Mouse (Mus musculus) embryonic facial prominence, embryonic 13.5 days (tissue): ENCODE measurements around the gene Gpr153. TPM values are rescaled to one million over a fixed set of nuclear protein-coding genes. Genes with fewer than 3 reads are reported as not detected.

Experiments used
- ATAC-seq: fragments of 200-750 bp; cut with Nextera tagmentation; 2 replicates; pipeline ENCODE4 v1.8.0; 2017; ENCODE audit warnings: low read depth; ENCODE audit not compliant: insufficient number of reproducible peaks, insufficient read depth, low FRiP score, low TSS enrichment
- H3K27ac ChIP-seq: fragments of 300-500 bp; sonication (generic); 2 replicates; pipeline ENCODE4 v1.5.1; 2015; ENCODE audit warnings: moderate library complexity, mild to moderate bottlenecking, inconsistent platforms
- H3K27me3 ChIP-seq: fragments of 300-500 bp; sonication (generic); 2 replicates; pipeline ENCODE4 v1.6.1; 2015; ENCODE audit warnings: mild to moderate bottlenecking, inconsistent platforms
- H3K36me3 ChIP-seq: fragments of 300-500 bp; sonication (generic); 2 replicates; pipeline ENCODE4 v1.6.1; 2015; ENCODE audit warnings: mild to moderate bottlenecking, inconsistent platforms
- H3K4me1 ChIP-seq: fragments of 300-500 bp; sonication (generic); 2 replicates; pipeline ENCODE4 v1.6.1; 2015; ENCODE audit warnings: inconsistent platforms
- H3K4me2 ChIP-seq: fragments of 300-500 bp; sonication (generic); 2 replicates; pipeline ENCODE4 v1.6.1; 2015; ENCODE audit warnings: moderate library complexity, mild to moderate bottlenecking, inconsistent platforms
- H3K4me3 ChIP-seq: fragments of 300-500 bp; sonication (generic); 2 replicates; pipeline ENCODE4 v1.5.1; 2015; ENCODE audit warnings: mild to moderate bottlenecking, inconsistent platforms
- H3K9ac ChIP-seq: fragments of 300-500 bp; sonication (generic); 2 replicates; pipeline ENCODE4 v1.6.1; 2015; ENCODE audit warnings: mild to moderate bottlenecking, inconsistent platforms
- H3K9me3 ChIP-seq: fragments of 300-500 bp; sonication (generic); 2 replicates; pipeline ENCODE4 v1.6.1; 2016; ENCODE audit warnings: inconsistent platforms
- WGBS: fragments of 180-500 bp; shearing (Covaris S2); methylation state at CpG from one replicate; pipeline ENCODE4 v1.1.7; 2015; ENCODE audit warnings: mixed read lengths; 5-methylcytosine and 5-hydroxymethylcytosine counted together
- polyA plus RNA-seq: library from polyadenylated mRNA; unstranded; fragments of >200 nt; fragmentation: Nextera tagmentation; extraction: Ambion mirVana; gene quantifications from 2 replicates; pipeline ENCODE4 v1.2.1, GENCODE M21; 2015

The Gpr153 gene
- polyA plus RNA-seq, 1 experiment from 2014 or later, result 11.1 TPM

DNA sequence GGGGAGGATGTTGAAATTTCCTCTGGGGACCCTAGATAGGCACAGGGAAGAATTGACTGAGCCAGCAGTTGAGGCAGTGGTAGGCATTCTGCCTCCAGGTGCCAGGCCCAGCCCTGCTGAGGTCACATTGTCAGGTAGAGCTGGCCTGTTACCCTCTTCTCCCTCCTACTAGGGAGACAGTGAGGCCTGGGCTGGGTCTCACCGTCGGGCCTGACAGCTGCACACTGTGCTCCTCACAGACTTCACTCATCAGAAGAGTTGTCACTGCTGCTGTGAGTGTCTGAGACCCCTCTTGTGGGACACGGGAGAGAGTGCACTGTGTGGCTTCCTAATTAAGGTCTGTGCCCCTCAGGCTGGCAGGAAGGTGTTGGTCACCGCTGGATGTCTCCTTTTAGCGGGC lies 8.2 kb upstream of the Gpr153 start:
- H3K9me3 ChIP-seq, result no peaks in the 10 kb centered on the region
- H3K27ac ChIP-seq, result peak overlapping the region; percentile 44; the same call in 1 of the 2 replicates
- H3K4me2 ChIP-seq, result no peak overlapping the region
- no peak overlapping the region for H3K4me3 ChIP-seq
- no peaks in the 10 kb centered on the region for H3K27me3 ChIP-seq
- H3K36me3 ChIP-seq, result no peaks in the 10 kb centered on the region
- peaks cover 47% of the 10 kb centered on the region for H3K4me1 ChIP-seq
- no peak overlapping the region for H3K9ac ChIP-seq
- 62% methylated on average over 5 of the region's 5 CpGs for WGBS
- ATAC-seq, result no peak

DNA sequence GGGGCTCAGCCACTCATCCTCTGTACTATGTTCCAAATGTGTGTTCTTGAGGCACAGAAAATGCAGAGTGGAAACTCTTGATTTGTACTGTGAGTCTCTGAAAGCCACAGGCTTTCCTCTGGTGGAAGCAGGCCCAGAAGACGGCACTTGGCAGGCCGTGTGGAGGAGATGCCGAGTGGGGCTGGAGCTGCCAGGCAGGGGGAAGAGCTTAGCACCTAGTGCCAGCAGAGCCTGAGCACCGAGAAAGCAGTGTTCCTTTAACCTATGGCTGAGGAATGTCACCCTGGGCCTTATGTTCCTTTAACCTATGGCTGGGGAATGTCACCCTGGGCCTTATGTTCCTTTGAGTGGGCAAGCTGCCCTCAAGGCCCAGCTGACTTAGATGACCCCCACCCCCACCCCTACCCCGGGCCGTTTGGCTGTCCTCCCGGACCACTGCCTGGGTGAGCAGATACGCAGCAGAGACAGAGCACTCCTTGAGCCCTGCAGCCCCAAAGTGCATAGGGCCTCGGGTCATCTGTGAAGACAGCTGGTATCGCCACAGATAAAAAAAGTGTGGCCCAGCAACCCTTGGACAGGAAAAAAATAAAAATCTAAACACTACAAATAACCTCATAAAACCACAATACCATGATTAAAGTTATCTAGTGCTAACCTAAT lies 7.7 kb upstream of the Gpr153 start:
- H3K27me3 ChIP-seq, result no peaks in the 10 kb centered on the region
- no peaks in the 10 kb centered on the region for H3K9me3 ChIP-seq
- no peaks in the 10 kb centered on the region for H3K36me3 ChIP-seq
- no peak overlapping the region for H3K4me3 ChIP-seq
- peaks cover 52% of the 10 kb centered on the region for H3K4me1 ChIP-seq
- ATAC-seq, result no peak
- 53% methylated on average over 10 of the region's 10 CpGs for WGBS
- H3K4me2 ChIP-seq, result no peak overlapping the region
- 0 out of 2 replicates have a peak overlapping the region, but pooled peaks have one; percentile 22 for H3K9ac ChIP-seq
- H3K27ac ChIP-seq, result no peak overlapping the region

DNA sequence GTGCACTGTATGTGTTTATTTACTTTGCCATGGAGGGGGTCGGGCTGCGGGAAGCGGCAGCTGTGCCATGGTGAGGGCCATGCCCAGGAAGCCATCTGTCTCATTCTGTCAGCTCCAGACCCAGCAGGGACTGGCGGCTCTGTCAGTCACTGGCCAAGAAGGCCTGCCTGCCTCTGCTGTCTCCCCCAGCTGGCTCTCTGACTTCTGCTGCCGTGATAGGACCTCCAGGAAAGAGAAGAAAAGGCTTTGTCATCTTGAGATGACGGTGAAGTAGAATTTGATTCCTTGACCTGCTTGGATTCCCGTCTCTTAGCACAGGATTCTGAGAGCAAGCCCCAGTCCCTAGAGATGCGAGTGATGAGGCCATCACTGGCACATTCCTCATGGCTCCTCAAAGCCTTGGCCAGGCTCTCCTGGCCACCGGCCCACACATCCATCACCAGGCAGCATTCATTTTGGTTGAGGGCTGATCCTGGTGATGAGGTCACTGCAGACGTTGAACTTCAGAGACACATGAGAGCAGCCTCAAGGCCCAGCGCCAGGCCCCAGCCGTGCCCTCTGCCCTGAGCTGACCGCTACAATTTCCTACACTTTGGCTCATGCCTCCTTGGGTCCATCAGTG lies 6.2 kb upstream of the Gpr153 start:
- no peak overlapping the region for H3K27ac ChIP-seq
- WGBS, result 83% methylated on average over 13 of the region's 13 CpGs
- no peaks in the 10 kb centered on the region for H3K9me3 ChIP-seq
- no peaks in the 10 kb centered on the region for H3K36me3 ChIP-seq
- H3K9ac ChIP-seq, result 0 out of 2 replicates have a peak overlapping the region, but pooled peaks have one; percentile 40
- H3K4me2 ChIP-seq, result no peak overlapping the region
- H3K4me3 ChIP-seq, result no peak overlapping the region
- no peaks in the 10 kb centered on the region for H3K27me3 ChIP-seq
- no peak for ATAC-seq
- H3K4me1 ChIP-seq, result peaks cover 52% of the 10 kb centered on the region

DNA sequence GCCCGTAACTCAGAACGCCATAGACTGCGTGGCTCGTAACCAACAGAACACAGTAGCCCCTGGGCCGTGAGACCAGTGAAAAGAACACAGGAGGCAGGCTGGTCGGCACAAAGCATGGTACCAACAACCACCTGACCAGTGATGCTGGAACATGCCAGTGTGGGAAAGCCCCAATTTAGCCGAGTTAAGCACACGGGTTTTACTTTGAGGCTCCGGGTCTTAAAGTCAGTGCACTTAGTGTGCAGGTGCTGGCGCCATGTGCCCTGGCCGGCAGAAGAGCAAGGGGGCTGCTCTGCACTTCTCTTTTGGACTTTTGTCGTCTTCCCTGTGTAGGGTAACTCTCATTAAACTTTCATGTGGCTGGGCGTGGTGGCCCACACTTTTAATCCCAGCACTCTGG lies 4.1 kb upstream of the Gpr153 start:
- 85% methylated on average over 13 of the region's 13 CpGs for WGBS
- Histone ChIP-seq H3K4me1 (peaks cover 47% of the 10 kb centered on the region), H3K4me3 (no peak overlapping the region)

DNA sequence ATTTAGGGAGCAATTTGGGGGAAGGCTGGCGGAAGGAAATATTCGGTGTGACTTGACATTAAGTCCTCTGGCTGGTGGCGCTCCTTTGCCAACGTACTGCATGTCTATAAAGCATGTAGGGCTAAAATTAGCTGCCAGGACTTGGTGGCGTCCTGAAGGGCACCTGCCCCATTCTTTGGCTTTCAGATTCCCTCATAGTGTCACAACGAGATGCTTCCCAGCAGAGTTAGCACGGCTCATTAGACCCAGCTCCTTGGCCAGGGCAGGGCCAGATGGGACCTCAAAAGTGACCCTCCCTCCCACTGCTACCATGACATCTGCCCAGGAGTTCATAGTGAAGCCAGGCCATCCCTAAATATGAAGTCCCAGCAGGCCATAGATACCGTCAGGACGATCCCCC lies 3.4 kb upstream of the Gpr153 start:
- H3K27ac ChIP-seq, result no peak overlapping the region
- H3K4me1 ChIP-seq, result peaks cover 53% of the 10 kb centered on the region
- H3K27me3 ChIP-seq, result peaks cover 6% of the 10 kb centered on the region
- no peak overlapping the region for H3K4me3 ChIP-seq
- H3K36me3 ChIP-seq, result no peaks in the 10 kb centered on the region
- no peak overlapping the region for H3K9ac ChIP-seq
- no peaks in the 10 kb centered on the region for H3K9me3 ChIP-seq
- ATAC-seq, result no peak
- WGBS, result 77% methylated on average over 9 of the region's 9 CpGs
- H3K4me2 ChIP-seq, result no peak overlapping the region

More for the DNA sequence above, 4.1 kb upstream of the Gpr153 start:
- H3K27me3 ChIP-seq, result peaks cover under 1% of the 10 kb centered on the region; the same call in 1 of the 2 replicates
- no peaks in the 10 kb centered on the region for H3K36me3 ChIP-seq
- no peak overlapping the region for H3K27ac ChIP-seq
- ATAC-seq, result no peak
- H3K4me2 ChIP-seq, result no peak overlapping the region
- no peaks in the 10 kb centered on the region for H3K9me3 ChIP-seq
- H3K9ac ChIP-seq, result no peak overlapping the region

DNA sequence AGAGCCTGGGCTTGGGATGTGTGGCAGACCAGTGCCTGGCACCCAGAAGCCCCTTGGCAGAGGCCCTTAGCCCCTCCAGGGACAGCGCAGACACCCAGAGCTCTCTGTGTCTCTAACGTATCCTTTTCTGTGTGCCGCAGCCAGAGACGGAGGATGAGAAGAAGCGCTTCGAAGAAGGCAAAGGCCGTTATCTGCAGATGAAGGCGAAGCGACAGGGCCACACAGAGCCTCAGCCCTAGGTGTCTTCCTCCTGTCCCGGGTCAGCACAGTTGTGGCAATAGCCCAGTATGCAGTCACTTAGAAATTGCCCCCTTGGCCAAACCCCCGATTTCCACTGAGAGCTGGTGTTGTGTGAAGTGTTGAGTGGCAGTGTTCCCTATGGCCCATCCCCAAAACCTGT lies 2.7 kb upstream of the Gpr153 start:
- no peak for ATAC-seq
- no peaks in the 10 kb centered on the region for H3K9me3 ChIP-seq
- no peak overlapping the region for H3K4me2 ChIP-seq
- peaks cover 58% of the 10 kb centered on the region for H3K4me1 ChIP-seq
- no peak overlapping the region for H3K4me3 ChIP-seq
- peaks cover 14% of the 10 kb centered on the region for H3K27me3 ChIP-seq
- 91% methylated on average over 11 of the region's 11 CpGs for WGBS
- peak overlapping the region; percentile 83 for H3K27ac ChIP-seq
- H3K9ac ChIP-seq, result no peak overlapping the region
- H3K36me3 ChIP-seq, result no peaks in the 10 kb centered on the region

DNA sequence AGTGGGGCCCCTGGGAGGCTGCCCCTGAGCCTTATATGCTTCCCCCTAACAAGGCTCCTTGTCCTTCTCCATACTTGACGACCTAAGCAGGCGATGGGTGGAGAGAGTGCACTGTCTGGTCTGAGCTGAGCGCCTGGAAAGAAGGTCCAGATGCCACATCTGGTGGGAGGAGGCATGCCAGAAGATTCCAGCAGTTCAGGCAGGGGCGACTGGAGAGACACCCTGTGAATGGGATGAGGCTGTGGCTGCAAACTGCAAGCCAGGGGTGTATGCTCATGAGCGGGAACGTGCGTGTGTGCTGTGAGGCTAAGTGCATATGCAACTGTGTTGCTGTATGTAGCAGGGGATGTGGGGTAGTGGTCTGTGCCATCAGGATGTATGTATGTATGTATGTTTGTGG lies 2.0 kb upstream of the Gpr153 start:
- Histone ChIP-seq H3K27ac (peak overlapping the region; percentile 83), H3K27me3 (peaks cover 20% of the 10 kb centered on the region), H3K9me3 (no peaks in the 10 kb centered on the region), H3K36me3 (no peaks in the 10 kb centered on the region), H3K4me3 (no peak overlapping the region), H3K4me1 (peaks cover 56% of the 10 kb centered on the region), H3K9ac (0 out of 2 replicates have a peak overlapping the region, but pooled peaks have one; percentile 37), H3K4me2 (peak overlapping the region; percentile 20; the same call in 1 of the 2 replicates)
- ATAC-seq, result peak; percentile 18; the same call in 1 of the 2 replicates
- 43% methylated on average over 7 of the region's 7 CpGs for WGBS

DNA sequence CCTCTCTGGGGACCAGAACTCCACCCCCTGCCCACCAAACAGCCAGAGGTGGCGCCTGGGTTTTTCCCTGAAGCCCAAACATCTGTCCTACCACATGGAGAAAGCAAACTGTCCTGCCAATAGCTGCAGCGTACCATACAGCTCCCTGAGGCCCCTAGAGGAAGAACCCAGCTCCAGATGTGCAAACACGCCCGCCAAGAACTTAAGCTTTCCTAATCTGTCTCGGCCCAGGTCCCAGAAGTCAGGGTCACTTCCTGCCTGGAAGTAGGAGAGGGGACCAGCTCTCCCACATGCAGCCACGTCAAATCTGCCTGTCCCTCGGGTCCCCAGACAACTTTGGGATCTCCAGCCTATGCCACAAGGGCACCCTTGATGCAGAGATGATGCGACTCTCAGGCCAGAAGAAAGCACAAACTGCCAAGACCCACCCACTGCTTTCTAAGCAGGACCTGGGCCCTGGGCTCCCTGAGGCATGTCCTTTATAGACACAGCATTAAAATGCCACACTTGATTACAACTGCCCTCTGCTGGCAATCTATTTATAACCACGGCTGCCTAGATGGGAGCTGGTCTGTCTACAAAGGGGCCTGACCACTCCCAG lies 1.5 kb upstream of the Gpr153 start:
- Histone ChIP-seq H3K27me3 (peaks cover 23% of the 10 kb centered on the region), H3K4me2 (peak overlapping the region; percentile 20; the same call in 1 of the 2 replicates), H3K27ac (peak overlapping the region; percentile 83), H3K4me3 (no peak overlapping the region), H3K9me3 (no peaks in the 10 kb centered on the region), H3K9ac (0 out of 2 replicates have a peak overlapping the region, but pooled peaks have one; percentile 37), H3K4me1 (peaks cover 53% of the 10 kb centered on the region), H3K36me3 (no peaks in the 10 kb centered on the region)
- 13% methylated on average over 9 of the region's 9 CpGs for WGBS
- no peak for ATAC-seq

DNA sequence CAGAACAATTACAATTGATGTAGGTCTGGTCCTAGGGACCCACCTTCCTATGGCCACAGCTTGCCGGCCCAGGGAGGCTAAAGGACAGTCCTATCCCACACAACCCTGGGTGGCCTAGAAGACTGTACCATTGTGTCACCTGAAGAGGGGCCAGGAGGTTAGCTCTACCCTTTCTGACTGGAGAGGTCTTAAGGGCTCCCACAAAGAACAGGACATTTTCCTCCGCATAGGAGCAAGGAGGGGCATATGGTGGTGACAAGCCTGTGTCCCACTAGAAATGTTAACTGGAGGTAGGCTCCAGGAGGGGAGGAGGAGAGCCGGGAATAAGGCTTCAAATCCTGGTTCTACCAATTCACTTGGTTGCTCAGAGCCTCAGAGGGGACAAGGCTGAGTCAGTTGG lies 841 bp upstream of the Gpr153 start:
- H3K9ac ChIP-seq, result peak overlapping the region; percentile 89; the same call in 1 of the 2 replicates
- no peaks in the 10 kb centered on the region for H3K36me3 ChIP-seq
- H3K4me2 ChIP-seq, result peak overlapping the region; percentile 93
- peak overlapping the region; percentile 70 for H3K4me3 ChIP-seq
- H3K27ac ChIP-seq, result peak overlapping the region; percentile 83
- WGBS, result 42% methylated on average over 3 of the region's 3 CpGs
- H3K27me3 ChIP-seq, result peaks cover 23% of the 10 kb centered on the region
- H3K4me1 ChIP-seq, result peaks cover 50% of the 10 kb centered on the region
- ATAC-seq, result no peak
- no peaks in the 10 kb centered on the region for H3K9me3 ChIP-seq

DNA sequence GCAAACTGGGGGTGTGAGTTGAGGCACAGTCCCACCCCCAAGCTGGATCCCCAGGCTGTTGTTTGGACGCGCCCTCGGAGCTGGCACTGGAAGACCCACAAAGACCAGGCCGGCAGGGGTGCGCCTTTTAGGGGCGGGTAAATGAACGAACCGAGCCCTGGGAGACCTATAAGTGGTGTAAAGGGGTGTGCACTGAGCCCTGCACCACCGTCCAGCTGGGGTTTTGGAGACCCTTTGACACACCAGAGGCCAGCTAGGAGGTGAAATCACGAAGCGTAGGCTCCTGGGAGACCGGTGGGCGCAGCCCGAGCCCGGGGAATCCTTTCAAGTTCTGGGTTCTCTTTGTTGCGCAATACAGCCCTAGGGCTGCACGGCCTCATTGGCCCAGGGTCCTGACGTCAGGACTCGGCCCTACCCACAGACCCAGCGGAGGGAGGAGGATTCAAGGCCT lies 674 bp downstream of the Gpr153 start:
- H3K27me3 ChIP-seq, result peaks cover 29% of the 10 kb centered on the region
- H3K4me1 ChIP-seq, result peaks cover 50% of the 10 kb centered on the region
- H3K9me3 ChIP-seq, result no peaks in the 10 kb centered on the region
- peaks cover 9% of the 10 kb centered on the region for H3K36me3 ChIP-seq
- peak overlapping the region; percentile 70 for H3K4me3 ChIP-seq
- peak overlapping the region; percentile 93 for H3K4me2 ChIP-seq
- 2% methylated on average over 20 of the region's 20 CpGs for WGBS
- no peak for ATAC-seq
- peak overlapping the region; percentile 89 for H3K9ac ChIP-seq
- peak overlapping the region; percentile 83; the same call in 1 of the 2 replicates for H3K27ac ChIP-seq

DNA sequence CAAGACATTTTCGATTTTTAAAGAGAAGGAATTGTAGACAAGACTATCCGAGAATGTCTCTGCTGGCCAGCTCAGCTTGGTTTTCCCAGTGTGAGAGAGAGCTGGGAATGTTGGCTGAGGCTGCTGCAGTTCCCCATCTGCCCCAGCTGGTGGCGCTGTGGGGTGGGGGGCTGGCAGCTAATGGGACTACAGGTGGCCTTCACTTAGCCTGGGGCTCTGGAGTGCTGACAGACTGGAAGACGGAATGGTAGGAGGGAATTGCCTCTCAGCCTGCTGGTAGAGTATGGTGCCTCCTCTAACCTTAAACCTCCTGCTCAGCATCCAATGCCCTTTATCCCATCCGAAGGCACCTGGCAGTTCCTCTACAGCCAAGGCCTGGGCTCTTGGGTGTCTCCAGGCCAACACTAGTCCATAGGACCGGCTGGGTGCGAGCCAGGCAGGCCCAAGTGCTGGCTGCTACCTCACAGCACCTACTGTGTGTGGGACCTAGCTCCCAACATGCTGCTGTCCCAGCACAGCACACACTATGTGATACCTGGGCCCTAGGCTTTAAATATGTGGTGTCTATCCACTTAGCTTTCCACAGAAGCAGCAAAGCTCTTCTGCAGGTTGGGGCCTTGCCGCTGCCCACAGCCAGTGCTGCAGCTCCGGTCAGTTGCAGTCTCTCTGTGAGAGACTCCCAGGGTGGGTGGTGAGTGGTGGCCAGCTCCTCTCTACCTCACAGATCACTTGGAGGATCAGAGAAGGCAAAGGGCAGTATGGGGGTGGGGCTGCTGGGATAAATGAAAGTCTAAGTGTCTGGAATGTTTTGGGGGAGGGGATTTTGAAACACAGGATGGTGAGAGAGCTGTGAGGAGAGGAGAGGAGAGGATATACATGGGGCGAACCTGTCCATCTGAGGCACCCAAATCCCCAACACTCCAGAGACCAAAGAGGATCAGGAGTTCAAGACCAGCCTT lies 2.6 kb downstream of the Gpr153 start:
- Histone ChIP-seq H3K4me1 (peaks cover 38% of the 10 kb centered on the region), H3K27me3 (peaks cover 48% of the 10 kb centered on the region), H3K4me2 (no peak overlapping the region), H3K9me3 (no peaks in the 10 kb centered on the region), H3K4me3 (no peak overlapping the region), H3K27ac (no peak overlapping the region), H3K36me3 (peaks cover 26% of the 10 kb centered on the region), H3K9ac (0 out of 2 replicates have a peak overlapping the region, but pooled peaks have one; percentile 16)
- no peak for ATAC-seq
- 50% methylated on average over 10 of the region's 10 CpGs for WGBS
